Mouse (Mus musculus) C2C12 (cell line): ENCODE data around the gene Asl. TPM values are rescaled to one million over a fixed set of nuclear protein-coding genes. Genes with fewer than 3 reads are reported as not detected.

Source experiments
- H3K27me3 ChIP-seq: one replicate; pipeline ENCODE4 v1.6.1; 2011; ENCODE audit not compliant: control insufficient read depth, insufficient read depth, insufficient read length
- H3K36me3 ChIP-seq: one replicate; pipeline ENCODE4 v1.6.1; 2011; ENCODE audit not compliant: control insufficient read depth, insufficient read depth
- H3K4me3 ChIP-seq: one replicate; pipeline ENCODE4 v1.5.1; 2011; ENCODE audit warnings: mild to moderate bottlenecking, control low read depth; ENCODE audit not compliant: poor library complexity, insufficient read depth, severe bottlenecking
- H3K79me2 ChIP-seq: one replicate; pipeline ENCODE4 v1.6.1; 2011; ENCODE audit not compliant: control insufficient read depth, insufficient read depth
- H3K79me3 ChIP-seq: one replicate; pipeline ENCODE4 v1.6.1; 2011; ENCODE audit warnings: low read depth, control low read depth
- H3ac ChIP-seq: one replicate; pipeline ENCODE3; 2011; ENCODE audit warnings: low read depth; ENCODE audit not compliant: control insufficient read depth, insufficient read length
- CEBPB ChIP-seq: IDR thresholded peaks from one replicate; pipeline ENCODE4 v1.6.1; 2011; ENCODE audit warnings: low read depth, mild to moderate bottlenecking, control low read depth, moderate library complexity
- CTCF ChIP-seq: IDR thresholded peaks from one replicate; pipeline ENCODE4 v1.5.1; 2011; ENCODE audit not compliant: control insufficient read depth, insufficient read depth, insufficient read length
- FOSL1 ChIP-seq: IDR thresholded peaks from one replicate; pipeline ENCODE4 v1.8.0; 2011; ENCODE audit warnings: mild to moderate bottlenecking, low read length; ENCODE audit not compliant: poor library complexity, insufficient read depth, severe bottlenecking
- MAX ChIP-seq: IDR thresholded peaks from one replicate; pipeline ENCODE4 v1.6.1; 2011; ENCODE audit warnings: mild to moderate bottlenecking, control low read depth
- MYOD1 ChIP-seq: IDR thresholded peaks from one replicate; pipeline ENCODE4 v1.6.1; 2011; ENCODE audit warnings: low read depth; ENCODE audit not compliant: control insufficient read depth, insufficient read length
- MYOG ChIP-seq: IDR thresholded peaks from one replicate; pipeline ENCODE4 v1.6.1; 2011; ENCODE audit not compliant: control insufficient read depth, insufficient read length; ENCODE audit errors: extremely low read depth
- USF1 ChIP-seq: IDR thresholded peaks from one replicate; pipeline ENCODE4 v1.6.1; 2011; ENCODE audit warnings: low read depth, mild to moderate bottlenecking, control low read depth, moderate library complexity
- polyA plus RNA-seq: library from polyadenylated mRNA; unstranded; fragments of >200 nt; fragmentation: generic; extraction: Trizol; gene quantifications from one replicate; pipeline ENCODE4 v1.2.1, GENCODE M21; 2012; ENCODE audit warnings: missing spikeins

Gene Asl
- polyA plus RNA-seq, 1 experiment = 26.4 TPM

DNA sequence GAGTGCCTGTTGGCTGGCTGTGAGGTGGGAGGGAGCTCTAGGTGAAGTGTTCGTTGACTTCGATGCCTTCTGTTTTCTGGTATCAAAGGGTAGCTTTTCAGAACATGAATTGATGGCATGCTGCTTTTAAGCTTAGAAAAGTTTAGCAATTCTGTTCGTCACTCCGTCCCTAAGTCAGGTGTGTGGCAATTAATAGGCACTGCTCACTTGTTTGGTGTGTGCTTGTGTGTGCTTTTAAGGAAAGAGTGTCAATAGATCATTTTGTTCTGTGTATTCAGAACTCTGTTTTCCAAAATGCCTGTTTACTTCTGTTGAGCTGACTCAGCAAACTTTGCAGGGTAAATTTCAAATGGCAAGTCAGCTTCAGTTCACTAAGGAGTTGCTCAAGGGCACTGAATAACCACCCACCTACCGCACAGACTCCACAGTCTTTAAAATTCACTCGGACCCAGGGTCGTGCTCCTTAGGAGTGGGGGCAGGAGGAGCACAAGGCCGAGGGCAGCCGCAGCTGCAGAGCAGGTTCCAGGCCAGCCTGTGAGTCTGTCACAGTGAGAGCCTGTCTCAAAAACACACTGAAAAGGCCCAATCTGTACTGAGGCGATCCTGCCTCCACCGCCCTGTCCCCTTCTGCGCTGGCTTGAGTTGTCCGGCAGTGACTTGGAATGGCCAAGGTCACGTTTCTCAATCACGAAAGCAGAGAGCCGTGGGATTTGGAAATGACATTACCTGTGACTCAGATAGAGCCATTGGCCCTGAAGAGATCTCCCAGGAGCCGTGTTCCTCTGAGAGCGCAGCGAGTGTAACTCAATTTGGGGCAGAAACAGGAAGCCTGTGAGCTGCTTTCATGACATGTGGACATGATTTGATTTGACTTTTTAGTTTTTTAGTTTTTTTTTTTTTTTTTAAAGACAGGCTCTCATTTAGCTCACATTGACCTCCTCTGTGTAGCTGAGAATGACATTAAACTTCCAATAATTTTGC is 2.7 kb upstream of the Asl start:
- H3K4me3 ChIP-seq = no peak overlapping the region
- H3K79me3 ChIP-seq = peaks cover 22% of the 10 kb centered on the region
- H3K36me3 ChIP-seq = peaks cover 16% of the 10 kb centered on the region
- no peaks in the 10 kb centered on the region for H3K27me3 ChIP-seq
- TF ChIP-seq CEBPB (no peak), CTCF (no peak), MYOD1 (no peak), FOSL1 (no peak), USF1 (no peak), MYOG (no peak), MAX (no peak)
- H3K79me2 ChIP-seq = peaks cover 47% of the 10 kb centered on the region
- H3ac ChIP-seq = no peak overlapping the region

DNA sequence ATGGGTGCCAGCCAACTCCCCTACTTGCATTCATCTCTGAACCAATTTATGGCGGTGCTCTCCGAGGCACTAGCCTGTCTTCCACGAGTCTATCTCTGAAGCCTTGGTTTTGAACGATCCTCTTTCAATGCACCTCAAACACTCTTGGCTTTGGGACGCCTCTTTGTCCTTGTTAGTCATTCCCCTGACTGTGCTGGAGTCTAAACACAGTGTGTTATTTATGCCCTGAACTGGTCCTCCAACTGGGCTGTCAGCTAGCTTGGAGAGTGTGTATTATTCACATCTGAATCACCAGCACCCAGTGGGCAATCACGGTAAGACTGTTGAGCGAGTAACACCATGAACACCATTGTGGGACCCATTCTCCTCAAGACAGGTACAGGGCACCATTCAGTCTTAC is 1.4 kb downstream of the Asl start:
- Histone ChIP-seq H3K79me3 (peaks cover 22% of the 10 kb centered on the region), H3K36me3 (no peaks in the 10 kb centered on the region), H3K79me2 (peaks cover 33% of the 10 kb centered on the region), H3K27me3 (no peaks in the 10 kb centered on the region), H3ac (no peak overlapping the region), H3K4me3 (no peak overlapping the region)
- TF ChIP-seq CEBPB (no peak), MYOG (no peak), FOSL1 (no peak), MYOD1 (no peak), MAX (no peak), USF1 (no peak), CTCF (no peak)

DNA sequence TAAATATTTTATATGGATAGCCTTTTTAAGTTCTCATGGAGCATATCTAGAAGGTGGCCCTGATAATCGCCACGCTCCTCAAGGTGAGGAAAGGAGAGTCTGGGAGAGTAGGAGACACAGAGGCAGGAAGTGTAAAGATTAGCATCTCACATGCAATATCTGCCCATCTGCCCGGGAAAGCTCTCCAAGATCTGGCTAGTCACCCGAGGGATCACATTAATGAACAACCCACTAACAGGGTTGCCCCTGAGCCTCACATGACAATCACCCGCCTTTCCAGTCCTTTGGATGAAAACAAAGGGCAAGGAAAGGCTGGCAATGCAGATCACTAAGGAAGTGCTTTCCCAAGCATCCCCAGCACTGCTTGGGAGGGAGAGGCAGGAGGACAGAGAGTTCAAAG is 1.9 kb downstream of the Asl start:
- Histone ChIP-seq H3K79me2 (peaks cover 27% of the 10 kb centered on the region), H3ac (no peak overlapping the region), H3K36me3 (no peaks in the 10 kb centered on the region), H3K79me3 (peaks cover 20% of the 10 kb centered on the region), H3K27me3 (no peaks in the 10 kb centered on the region), H3K4me3 (no peak overlapping the region)
- no peak for TF ChIP-seq MAX
- no peak for TF ChIP-seq USF1
- no peak for TF ChIP-seq CTCF
- no peak for TF ChIP-seq FOSL1
- TF ChIP-seq MYOD1 = no peak
- TF ChIP-seq MYOG = no peak
- no peak for TF ChIP-seq CEBPB

DNA sequence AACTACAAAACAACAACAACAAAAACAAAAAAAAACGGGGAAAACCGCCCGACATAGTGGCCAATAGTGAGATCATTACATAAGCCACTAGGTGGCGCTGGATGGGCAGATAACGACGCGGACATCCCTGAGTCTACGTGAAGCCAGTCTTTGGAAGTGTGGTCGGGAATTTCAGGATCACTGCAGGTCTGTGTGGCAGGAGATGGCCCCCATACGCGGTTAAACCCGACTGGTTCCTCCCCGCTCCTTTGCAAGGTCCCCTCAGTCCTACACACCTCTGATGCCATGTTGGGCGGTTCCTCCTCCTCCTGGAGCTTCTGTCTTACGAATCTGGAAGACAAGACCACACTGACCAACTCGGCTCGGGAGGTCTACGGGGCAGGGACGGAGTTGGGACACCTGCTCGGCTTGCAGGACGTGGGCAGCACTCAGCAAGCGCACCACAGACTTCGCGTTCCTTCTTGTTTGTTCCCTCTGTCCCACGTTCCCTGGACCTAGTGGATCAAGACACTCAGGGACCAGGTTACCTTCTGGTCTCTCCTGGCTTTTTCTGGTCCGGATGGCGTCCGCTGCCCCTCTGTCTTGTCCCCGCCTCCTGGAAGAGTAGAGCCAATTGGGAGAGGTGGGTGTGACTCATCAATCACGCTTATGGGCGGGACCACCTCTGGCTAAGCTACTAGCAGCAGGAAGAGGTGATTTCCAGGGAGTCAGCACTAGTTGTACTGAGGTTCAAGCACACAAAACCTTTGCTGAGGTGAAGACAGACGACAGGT is 5.1 kb downstream of the Asl start:
- H3K79me2 ChIP-seq = no peaks in the 10 kb centered on the region
- no peaks in the 10 kb centered on the region for H3K36me3 ChIP-seq
- TF ChIP-seq CTCF (peak; percentile 51), USF1 (no peak), MAX (no peak)
- H3K79me3 ChIP-seq = no peaks in the 10 kb centered on the region
- H3ac ChIP-seq = peak overlapping the region; percentile 67
- H3K27me3 ChIP-seq = no peaks in the 10 kb centered on the region
- H3K4me3 ChIP-seq = peak overlapping the region; percentile 49

DNA sequence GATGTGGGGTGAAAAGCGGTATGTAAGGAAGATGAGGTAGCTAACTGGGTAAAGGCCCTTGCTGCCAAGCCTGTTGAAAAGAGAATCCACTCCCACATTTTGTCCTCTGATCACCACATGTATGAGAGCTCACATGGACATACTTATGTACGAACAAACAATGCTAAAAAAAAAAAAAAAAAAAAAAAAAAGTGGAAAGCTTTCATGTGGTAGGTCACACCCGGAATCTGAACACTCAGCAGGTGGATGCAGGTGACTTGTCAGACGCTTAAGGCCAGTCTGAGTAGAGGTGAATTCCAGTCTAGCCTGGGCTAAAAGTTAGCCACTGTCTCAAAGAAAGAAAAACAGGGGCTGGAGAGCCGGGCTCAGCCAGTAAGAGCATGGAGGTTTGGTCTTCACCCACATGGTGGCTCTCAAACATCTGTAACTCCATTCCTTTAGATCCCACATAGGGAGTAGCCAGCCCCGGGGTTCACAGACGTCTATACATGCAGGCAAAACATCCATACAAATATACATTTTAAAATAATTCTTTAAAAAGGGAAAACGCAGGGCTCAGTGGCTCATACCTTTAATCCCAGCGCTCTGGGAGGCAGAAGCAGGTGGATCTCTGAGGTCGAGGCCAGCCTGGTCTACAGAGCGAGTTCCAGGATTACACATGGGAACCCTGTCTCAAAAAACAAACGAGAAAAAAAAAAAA is 5.8 kb downstream of the Asl start:
- Histone ChIP-seq H3ac (no peak overlapping the region), H3K4me3 (peak overlapping the region; percentile 49), H3K36me3 (no peaks in the 10 kb centered on the region), H3K27me3 (no peaks in the 10 kb centered on the region), H3K79me2 (no peaks in the 10 kb centered on the region), H3K79me3 (no peaks in the 10 kb centered on the region)
- TF ChIP-seq MAX (no peak), USF1 (no peak), FOSL1 (no peak), CEBPB (no peak), CTCF (no peak), MYOD1 (no peak), MYOG (no peak)
